Mouse (Mus musculus): ENCODE results near the gene Stx16. TPM values are rescaled to one million over a fixed set of nuclear protein-coding genes. Genes with fewer than 3 reads are reported as not detected.

Stx16 gene
- polyA plus RNA-seq (2015; fragmentation: Nextera tagmentation; extraction: Ambion mirVana), result 11.3 and 12.1 TPM in 2 replicates

- Histone ChIP-seq H3K4me1 (replicated peaks; ENCODE audit: control insufficient read depth, insufficient read depth, low read length) (peaks cover 31% of the 10 kb centered on the region), H3K36me3 (ENCODE audit: control insufficient read depth, insufficient read depth, low read length) (no peaks in the 10 kb centered on the region), H3K9ac (ENCODE audit: low read length) (peak within 1 kb of the TSS; percentile 95), H3K9me3 (ENCODE audit: control insufficient read depth, low read length) (no peaks in the 10 kb centered on the region), H3K4me2 (ENCODE audit: low read depth, low read length) (peak within 1 kb of the TSS; percentile 93), H3K27ac (ENCODE audit: low read length) (peak within 1 kb of the TSS; percentile 98), H3K4me3 (ENCODE audit: low read length) (peak within 1 kb of the TSS; percentile 88), H3K27me3 (ENCODE audit: control insufficient read depth, insufficient read depth, low read depth, low read length) (no peaks in the 10 kb centered on the region)
- ATAC-seq (ENCODE audit: low read depth), result peak; percentile 96
- 1% methylated on average over 32 of the region's 32 CpGs for WGBS
These were observed at the start of gene Stx16 for GRCm38 (mm10) chr2:174075673-174076432. Stx16 (plus strand) TSS chr2:174076308.

- no peak overlapping the region for H3K27ac ChIP-seq (ENCODE audit: low read length)
- no peaks in the 10 kb centered on the region for H3K4me1 ChIP-seq (replicated peaks; ENCODE audit: control insufficient read depth, insufficient read depth, low read length)
- no peak overlapping the region for H3K4me2 ChIP-seq (ENCODE audit: low read depth, low read length)
- H3K36me3 ChIP-seq (ENCODE audit: control insufficient read depth, insufficient read depth, low read length), result no peaks in the 10 kb centered on the region
- H3K4me3 ChIP-seq (ENCODE audit: low read length), result no peak overlapping the region
- WGBS, result 67% methylated on average over 4 of the region's 4 CpGs
- no peaks in the 10 kb centered on the region for H3K27me3 ChIP-seq (ENCODE audit: control insufficient read depth, insufficient read depth, low read depth, low read length)
- H3K9ac ChIP-seq (ENCODE audit: low read length), result no peak overlapping the region
- ATAC-seq (ENCODE audit: low read depth), result no peak
- no peaks in the 10 kb centered on the region for H3K9me3 ChIP-seq (ENCODE audit: control insufficient read depth, low read length)
These were observed 49.7 kb upstream of the Stx16 start for GRCm38 (mm10) chr2:174026406-174026805.

- no peaks in the 10 kb centered on the region for H3K4me1 ChIP-seq (replicated peaks; ENCODE audit: control insufficient read depth, insufficient read depth, low read length)
- no peaks in the 10 kb centered on the region for H3K27me3 ChIP-seq (ENCODE audit: control insufficient read depth, insufficient read depth, low read depth, low read length)
- no peak overlapping the region for H3K27ac ChIP-seq (ENCODE audit: low read length)
- no peaks in the 10 kb centered on the region for H3K36me3 ChIP-seq (ENCODE audit: control insufficient read depth, insufficient read depth, low read length)
- no peak overlapping the region for H3K9ac ChIP-seq (ENCODE audit: low read length)
- H3K9me3 ChIP-seq (ENCODE audit: control insufficient read depth, low read length), result no peaks in the 10 kb centered on the region
- no peak overlapping the region for H3K4me2 ChIP-seq (ENCODE audit: low read depth, low read length)
- WGBS, result 87% methylated on average over 9 of the region's 9 CpGs
- no peak for ATAC-seq (ENCODE audit: low read depth)
- H3K4me3 ChIP-seq (ENCODE audit: low read length), result no peak overlapping the region
These were observed 42.8 kb upstream of the Stx16 start for GRCm38 (mm10) chr2:174033257-174033800.

- WGBS, result 93% methylated on average over 2 of the region's 2 CpGs
- H3K27me3 ChIP-seq (ENCODE audit: control insufficient read depth, insufficient read depth, low read depth, low read length), result no peaks in the 10 kb centered on the region
- no peak overlapping the region for H3K4me3 ChIP-seq (ENCODE audit: low read length)
- 0 out of 2 replicates have a peak, but pooled peaks cover 3% of the 10 kb centered on the region for H3K4me1 ChIP-seq (replicated peaks; ENCODE audit: control insufficient read depth, insufficient read depth, low read length)
- no peak overlapping the region for H3K27ac ChIP-seq (ENCODE audit: low read length)
- no peak for ATAC-seq (ENCODE audit: low read depth)
- H3K4me2 ChIP-seq (ENCODE audit: low read depth, low read length), result no peak overlapping the region
- no peak overlapping the region for H3K9ac ChIP-seq (ENCODE audit: low read length)
- peaks cover 6% of the 10 kb centered on the region for H3K9me3 ChIP-seq (ENCODE audit: control insufficient read depth, low read length)
- no peaks in the 10 kb centered on the region for H3K36me3 ChIP-seq (ENCODE audit: control insufficient read depth, insufficient read depth, low read length)
These were observed 28.5 kb upstream of the Stx16 start for GRCm38 (mm10) chr2:174047656-174048055.

GRCm38 (mm10) chr2:174049481-174050338 is 26.4 kb upstream of the Stx16 start:
- peaks cover 6% of the 10 kb centered on the region for H3K9me3 ChIP-seq (ENCODE audit: control insufficient read depth, low read length)
- peak; percentile 62 for ATAC-seq (ENCODE audit: low read depth)
- H3K4me1 ChIP-seq (replicated peaks; ENCODE audit: control insufficient read depth, insufficient read depth, low read length), result 0 out of 2 replicates have a peak, but pooled peaks cover 3% of the 10 kb centered on the region
- H3K36me3 ChIP-seq (ENCODE audit: control insufficient read depth, insufficient read depth, low read length), result no peaks in the 10 kb centered on the region
- H3K4me2 ChIP-seq (ENCODE audit: low read depth, low read length), result no peak overlapping the region
- 4% methylated on average over 4 of the region's 4 CpGs for WGBS
- no peak overlapping the region for H3K27ac ChIP-seq (ENCODE audit: low read length)
- H3K27me3 ChIP-seq (ENCODE audit: control insufficient read depth, insufficient read depth, low read depth, low read length), result no peaks in the 10 kb centered on the region
- no peak overlapping the region for H3K4me3 ChIP-seq (ENCODE audit: low read length)
- H3K9ac ChIP-seq (ENCODE audit: low read length), result no peak overlapping the region

GRCm38 (mm10) chr2:174050339-174050685 is 25.8 kb upstream of the Stx16 start:
- Histone ChIP-seq H3K4me2 (ENCODE audit: low read depth, low read length) (no peak overlapping the region), H3K9me3 (ENCODE audit: control insufficient read depth, low read length) (peaks cover 6% of the 10 kb centered on the region), H3K36me3 (ENCODE audit: control insufficient read depth, insufficient read depth, low read length) (no peaks in the 10 kb centered on the region), H3K4me3 (ENCODE audit: low read length) (no peak overlapping the region), H3K27ac (ENCODE audit: low read length) (no peak overlapping the region), H3K4me1 (replicated peaks; ENCODE audit: control insufficient read depth, insufficient read depth, low read length) (0 out of 2 replicates have a peak, but pooled peaks cover 3% of the 10 kb centered on the region), H3K27me3 (ENCODE audit: control insufficient read depth, insufficient read depth, low read depth, low read length) (no peaks in the 10 kb centered on the region), H3K9ac (ENCODE audit: low read length) (no peak overlapping the region)
- 11% methylated on average over 3 of the region's 3 CpGs for WGBS
- no peak for ATAC-seq (ENCODE audit: low read depth)

GRCm38 (mm10) chr2:174051081-174051481 is 25.0 kb upstream of the Stx16 start:
- H3K9ac ChIP-seq (ENCODE audit: low read length), result no peak overlapping the region
- H3K27me3 ChIP-seq (ENCODE audit: control insufficient read depth, insufficient read depth, low read depth, low read length), result no peaks in the 10 kb centered on the region
- H3K4me3 ChIP-seq (ENCODE audit: low read length), result no peak overlapping the region
- H3K4me2 ChIP-seq (ENCODE audit: low read depth, low read length), result no peak overlapping the region
- H3K9me3 ChIP-seq (ENCODE audit: control insufficient read depth, low read length), result peaks cover 6% of the 10 kb centered on the region
- H3K4me1 ChIP-seq (replicated peaks; ENCODE audit: control insufficient read depth, insufficient read depth, low read length), result 0 out of 2 replicates have a peak, but pooled peaks cover 3% of the 10 kb centered on the region
- no peaks in the 10 kb centered on the region for H3K36me3 ChIP-seq (ENCODE audit: control insufficient read depth, insufficient read depth, low read length)
- WGBS, result 8% methylated on average over 10 of the region's 10 CpGs
- H3K27ac ChIP-seq (ENCODE audit: low read length), result no peak overlapping the region
- no peak for ATAC-seq (ENCODE audit: low read depth)

GRCm38 (mm10) chr2:174054496-174054895 is 21.6 kb upstream of the Stx16 start:
- H3K36me3 ChIP-seq (ENCODE audit: control insufficient read depth, insufficient read depth, low read length), result no peaks in the 10 kb centered on the region

GRCm38 (mm10) chr2:174057730-174058129 is 18.4 kb upstream of the Stx16 start:
- no peaks in the 10 kb centered on the region for H3K4me1 ChIP-seq (replicated peaks; ENCODE audit: control insufficient read depth, insufficient read depth, low read length)
- H3K27ac ChIP-seq (ENCODE audit: low read length), result no peak overlapping the region
- no peaks in the 10 kb centered on the region for H3K36me3 ChIP-seq (ENCODE audit: control insufficient read depth, insufficient read depth, low read length)
- no peak overlapping the region for H3K9ac ChIP-seq (ENCODE audit: low read length)
- 82% methylated on average over 3 of the region's 3 CpGs for WGBS
- H3K4me2 ChIP-seq (ENCODE audit: low read depth, low read length), result no peak overlapping the region
- H3K27me3 ChIP-seq (ENCODE audit: control insufficient read depth, insufficient read depth, low read depth, low read length), result no peaks in the 10 kb centered on the region
- ATAC-seq (ENCODE audit: low read depth), result no peak
- H3K9me3 ChIP-seq (ENCODE audit: control insufficient read depth, low read length), result no peaks in the 10 kb centered on the region
- H3K4me3 ChIP-seq (ENCODE audit: low read length), result no peak overlapping the region

More at GRCm38 (mm10) chr2:174054496-174054895, 21.6 kb upstream of the Stx16 start:
- Histone ChIP-seq H3K4me1 (replicated peaks; ENCODE audit: control insufficient read depth, insufficient read depth, low read length) (0 out of 2 replicates have a peak, but pooled peaks cover 3% of the 10 kb centered on the region), H3K9ac (ENCODE audit: low read length) (no peak overlapping the region), H3K27ac (ENCODE audit: low read length) (no peak overlapping the region), H3K27me3 (ENCODE audit: control insufficient read depth, insufficient read depth, low read depth, low read length) (no peaks in the 10 kb centered on the region), H3K9me3 (ENCODE audit: control insufficient read depth, low read length) (no peaks in the 10 kb centered on the region), H3K4me2 (ENCODE audit: low read depth, low read length) (no peak overlapping the region), H3K4me3 (ENCODE audit: low read length) (no peak overlapping the region)
- no peak for ATAC-seq (ENCODE audit: low read depth)
- WGBS, result 92% methylated on average over 3 of the region's 3 CpGs

Measured in lung, embryonic 16.5 days (tissue).